In the genomic region with DNA sequence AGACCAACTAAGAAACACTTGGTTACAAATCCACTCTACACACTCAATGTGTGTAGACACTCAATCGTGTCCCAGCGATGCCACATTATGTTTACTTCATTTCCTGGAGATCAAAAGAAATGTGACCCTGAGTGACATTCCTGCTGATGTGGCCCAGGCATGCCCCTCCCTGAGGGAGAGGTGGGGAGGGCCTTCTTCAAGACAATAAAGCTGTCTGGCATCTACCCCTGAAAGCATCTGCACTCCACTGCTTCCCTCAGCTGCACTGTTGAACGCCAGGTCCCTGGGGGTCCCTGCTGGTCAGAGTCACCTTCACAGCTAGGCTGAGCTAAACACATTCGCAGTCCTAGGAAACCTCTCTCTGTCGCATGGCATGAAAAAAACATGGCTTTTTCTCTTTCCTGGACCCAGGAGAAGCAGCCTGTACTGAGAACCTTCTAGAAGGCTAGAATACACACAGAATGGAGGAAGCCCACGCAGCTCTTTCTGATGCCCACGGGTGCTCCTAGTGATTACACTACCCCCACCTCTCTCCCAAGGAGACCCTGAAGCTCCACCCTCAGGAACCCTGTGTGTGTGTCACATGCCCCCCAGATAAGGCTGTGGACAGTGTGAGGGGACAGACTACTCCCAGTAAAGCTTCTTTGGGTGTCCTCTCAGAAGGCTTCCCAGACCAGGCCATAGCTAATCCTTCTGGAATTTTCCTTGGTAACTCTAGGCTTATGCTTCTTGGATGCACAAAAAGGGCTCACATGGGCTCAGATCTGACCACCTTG, we compare ENCODE assay signal across 18 mouse cellular contexts.
DNase-seq lines count a peak whose midpoint lies in the region; ATAC-seq and TF ChIP-seq lines count a peak whose summit lies in the region.
"Had no signal": no experiment of that assay in that cellular context is flagged by ENCODE, and none has a peak within 500 bp of the region (broad histone marks: within the 10 kb centered on the region; RNA-seq: fewer than 3 reads in every experiment).

No protein-coding gene starts in this region.

- no peak overlapping the region for H3K9ac ChIP-seq in heart, embryonic 12.5 days
- H3K9ac ChIP-seq in lung, postnatal 0 days (replicated peaks; ENCODE audit: low read depth), result no peak overlapping the region
- H3K9ac ChIP-seq in embryonic facial prominence, embryonic 11.5 days (replicated peaks; ENCODE audit: low read length), result no peak overlapping the region

- H3K4me3 ChIP-seq in heart, embryonic 12.5 days, result no peak overlapping the region
- H3K4me3 ChIP-seq in lung, postnatal 0 days (ENCODE audit: low read depth, low read length), result no peak overlapping the region
- H3K4me3 ChIP-seq in embryonic facial prominence, embryonic 11.5 days (ENCODE audit: low read depth, low read length), result no peak overlapping the region

- no peaks in the 10 kb centered on the region for H3K36me3 ChIP-seq in heart, embryonic 12.5 days
- no peaks in the 10 kb centered on the region for H3K36me3 ChIP-seq in lung, postnatal 0 days (ENCODE audit: insufficient read depth, low read length)
- no peaks in the 10 kb centered on the region for H3K36me3 ChIP-seq in embryonic facial prominence, embryonic 11.5 days (replicated peaks; ENCODE audit: control insufficient read depth, insufficient read depth, low read depth, low read length)

- peaks cover 37% of the 10 kb centered on the region for H3K4me1 ChIP-seq in heart, embryonic 12.5 days (replicated peaks)
- no peaks in the 10 kb centered on the region for H3K4me1 ChIP-seq in lung, postnatal 0 days (ENCODE audit: insufficient read depth, low read depth, low read length)
- H3K4me1 ChIP-seq in embryonic facial prominence, embryonic 11.5 days (ENCODE audit: control insufficient read depth, insufficient read depth, low read length), result no peaks in the 10 kb centered on the region

- ATAC-seq in heart, embryonic 12.5 days (ENCODE audit: insufficient number of reproducible peaks, low FRiP score), result peak; percentile 80
- ATAC-seq in lung, postnatal 0 days, result peak; percentile 9; the same call in 1 of the 2 replicates
- 0 out of 2 replicates have a peak, but pooled peaks have one; percentile 36 for ATAC-seq in embryonic facial prominence, embryonic 11.5 days (replicated peaks; ENCODE audit: insufficient number of reproducible peaks, low FRiP score, low TSS enrichment, low read depth)
- ATAC-seq: CD4-positive, CD25-positive, alpha-beta regulatory T cell, adult 4 months; forebrain, embryonic 16.5 days; Patski had no signal

- H3K27me3 ChIP-seq in heart, embryonic 12.5 days (replicated peaks), result no peaks in the 10 kb centered on the region
- H3K27me3 ChIP-seq in lung, postnatal 0 days (replicated peaks; ENCODE audit: insufficient read depth, low read length), result no peaks in the 10 kb centered on the region
- no peaks in the 10 kb centered on the region for H3K27me3 ChIP-seq in embryonic facial prominence, embryonic 11.5 days (ENCODE audit: control insufficient read depth, insufficient read depth, low read length)
- H3K27me3 ChIP-seq: Patski had no signal

- peaks cover under 1% of the 10 kb centered on the region; the same call in 1 of the 2 replicates for H3K9me3 ChIP-seq in heart, embryonic 12.5 days (replicated peaks)
- no peaks in the 10 kb centered on the region for H3K9me3 ChIP-seq in lung, postnatal 0 days (ENCODE audit: low read length)
- H3K9me3 ChIP-seq in embryonic facial prominence, embryonic 11.5 days (replicated peaks; ENCODE audit: control insufficient read depth, low read length), result no peaks in the 10 kb centered on the region

- H3K4me2 ChIP-seq in heart, embryonic 12.5 days, result no peak overlapping the region
- no peak overlapping the region for H3K4me2 ChIP-seq in lung, postnatal 0 days (replicated peaks; ENCODE audit: low read depth, low read length)
- no peak overlapping the region for H3K4me2 ChIP-seq in embryonic facial prominence, embryonic 11.5 days (ENCODE audit: low read depth, low read length)

- DNase-seq in heart, adult 9 months (ENCODE audit: low spot score in 2 of 2), result no peak
- DNase-seq in lung, postnatal 0 days (ENCODE audit: low spot score), result no peak
- DNase-seq in lung, postnatal 10 days, result no peak
- DNase-seq in embryonic facial prominence, embryonic 11.5 days (ENCODE audit: low spot score), result peak; percentile 14
- peak; percentile 45 for DNase-seq in retina, embryonic 14.5 days (ENCODE audit: low spot score)
- DNase-seq in layer of hippocampus, postnatal 10 days (ENCODE audit: low spot score in 2 of 2), result no peak
- DNase-seq: adrenal gland, postnatal 10 days; cerebellum, postnatal 10 days; gastrocnemius, postnatal 10 days; heart, postnatal 36 days; kidney, adult 2 months; layer of hippocampus, adult 9-11 months; left cerebral cortex, postnatal 4 days; lung, postnatal 14 days had no signal

- WGBS in heart, embryonic 12.5 days, result 50% methylated on average over 7 of the region's 7 CpGs
- 42% methylated on average over 7 of the region's 7 CpGs for WGBS in lung, postnatal 0 days
- 54% methylated on average over 7 of the region's 7 CpGs for WGBS in embryonic facial prominence, embryonic 11.5 days

- H3K27ac ChIP-seq in heart, embryonic 12.5 days (ENCODE audit: poor library complexity, severe bottlenecking), result no peak overlapping the region
- no peak overlapping the region for H3K27ac ChIP-seq in lung, postnatal 0 days (ENCODE audit: low read length)
- no peak overlapping the region for H3K27ac ChIP-seq in embryonic facial prominence, embryonic 11.5 days (replicated peaks; ENCODE audit: low read depth, low read length)

- no peak for TF ChIP-seq EP300 in lung, postnatal 0 days (IDR thresholded peaks at IDR 0.05)

- peak; percentile 10; the same call in 1 of the 2 replicates for TF ChIP-seq CTCF in lung, postnatal 0 days (IDR thresholded peaks at IDR 0.05)

Comparison
In these comparisons a context has a peak if more than half of its experiments do, and no peak if none do; other contexts are left out.
1. ATAC-seq: peak in every context shown above with its lines; median percentile 80 in heart, embryonic 12.5 days; 36 in embryonic facial prominence, embryonic 11.5 days; 9 in lung, postnatal 0 days.
2. DNase-seq: peak in embryonic facial prominence, embryonic 11.5 days (single experiment) and retina, embryonic 14.5 days (single experiment); none in heart, adult 9 months (0 of 2), lung, postnatal 0 days (single experiment), lung, postnatal 10 days (single experiment) and layer of hippocampus, postnatal 10 days (0 of 2).